Mouse (Mus musculus) thymus, postnatal 0 days (tissue): ENCODE measurements around the gene Efna4. TPM values are rescaled to one million over a fixed set of nuclear protein-coding genes. Genes with fewer than 3 reads are reported as not detected.

Experiments
- DNase-seq: peaks from one replicate; pipeline ENCODE4 v3.0.0-alpha.2; 2015; ENCODE audit warnings: low spot score
- polyA plus RNA-seq: library from polyadenylated mRNA; unstranded; fragments of >200 nt; fragmentation: Nextera tagmentation; extraction: Ambion mirVana; gene quantifications from 2 replicates; pipeline ENCODE4 v1.2.1, GENCODE M21; 2015

Gene Efna4
- polyA plus RNA-seq, 1 experiment from 2014 or later, result 5.3 TPM

DNA sequence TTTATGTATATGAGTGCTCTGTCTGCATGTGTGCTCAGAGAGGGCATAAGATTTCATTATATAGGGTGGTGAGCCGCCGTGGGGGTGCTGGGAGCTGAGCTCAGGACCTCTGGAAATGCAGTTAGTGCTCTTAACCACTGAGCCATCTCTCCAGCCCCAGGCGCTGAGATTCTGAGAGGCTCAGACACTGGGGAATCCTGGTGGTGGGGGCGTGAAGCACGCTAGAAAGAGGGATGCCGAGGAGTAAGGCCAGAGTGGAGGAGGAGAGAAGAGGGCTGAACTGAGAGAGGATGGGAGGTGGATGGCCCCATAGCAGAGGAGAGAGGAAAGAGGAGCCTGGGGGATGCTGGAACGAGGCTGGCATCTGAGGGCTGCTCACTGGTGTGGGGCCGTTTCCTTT lies 26.8 kb upstream of the Efna4 start:
- no peak for DNase-seq

DNA sequence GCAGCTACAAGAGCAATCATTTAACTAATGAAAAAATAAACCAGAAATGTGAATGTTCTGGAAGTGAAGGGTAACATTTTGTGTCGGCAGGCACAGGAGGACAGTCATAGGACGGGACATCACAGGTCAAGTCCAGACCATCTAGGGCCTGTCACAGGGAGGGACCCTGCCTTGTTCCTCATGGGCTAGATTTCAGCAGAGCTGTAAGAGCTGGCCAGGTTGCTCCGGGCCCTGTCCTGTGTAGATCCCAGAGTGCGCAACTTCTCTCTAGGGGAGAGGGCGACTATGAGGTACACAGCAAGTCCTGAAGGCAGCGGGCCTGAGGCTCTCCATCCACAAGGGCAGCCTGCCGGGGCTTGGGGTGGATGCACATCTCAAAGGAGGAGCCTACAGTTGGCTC lies 23.8 kb upstream of the Efna4 start, which contains the start of gene Dcst2:
Gene Dcst2 (plus strand): TSS at position 301 of the 400 bp plus-strand sequence.
- no peak for DNase-seq

DNA sequence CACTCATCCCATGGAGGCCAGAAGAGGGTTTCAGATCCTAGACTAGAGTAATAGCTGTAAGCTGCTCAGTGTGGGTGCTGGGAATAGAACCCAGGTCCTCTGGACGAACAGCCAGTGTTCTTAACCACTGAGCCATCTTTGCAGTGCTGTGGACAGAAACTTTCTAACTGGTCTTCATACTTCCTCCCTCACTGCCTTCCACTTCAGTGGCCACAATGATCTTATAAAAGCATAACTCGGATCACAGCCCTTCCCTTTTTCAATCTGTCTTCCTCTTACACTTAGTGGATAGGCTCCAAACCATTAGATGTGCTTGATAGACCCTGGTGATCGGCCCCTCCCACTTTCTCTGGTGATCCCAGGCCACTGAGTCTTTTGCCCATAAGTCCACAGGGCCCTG lies 22.4 kb upstream of the Efna4 start:
- DNase-seq, result no peak

DNA sequence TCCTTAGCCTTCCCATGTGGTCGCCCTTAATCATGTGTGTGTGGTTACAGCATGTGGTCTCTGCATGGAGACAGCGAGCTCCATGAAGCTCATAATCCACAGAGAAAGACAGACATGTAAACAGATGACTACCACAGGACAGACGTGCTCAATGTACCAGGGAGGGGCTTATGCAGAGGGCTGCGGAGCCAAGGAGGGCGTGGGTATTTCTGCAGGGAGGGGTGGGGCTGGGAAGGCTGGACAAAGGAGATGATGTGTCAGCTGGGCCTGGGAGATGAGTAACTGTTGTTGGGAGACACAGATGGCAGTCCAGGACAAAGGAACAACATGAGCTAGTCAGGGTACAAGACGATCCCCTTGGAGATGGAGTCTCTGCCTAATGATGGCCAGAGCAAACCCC lies 21.8 kb upstream of the Efna4 start:
- DNase-seq, result no peak

DNA sequence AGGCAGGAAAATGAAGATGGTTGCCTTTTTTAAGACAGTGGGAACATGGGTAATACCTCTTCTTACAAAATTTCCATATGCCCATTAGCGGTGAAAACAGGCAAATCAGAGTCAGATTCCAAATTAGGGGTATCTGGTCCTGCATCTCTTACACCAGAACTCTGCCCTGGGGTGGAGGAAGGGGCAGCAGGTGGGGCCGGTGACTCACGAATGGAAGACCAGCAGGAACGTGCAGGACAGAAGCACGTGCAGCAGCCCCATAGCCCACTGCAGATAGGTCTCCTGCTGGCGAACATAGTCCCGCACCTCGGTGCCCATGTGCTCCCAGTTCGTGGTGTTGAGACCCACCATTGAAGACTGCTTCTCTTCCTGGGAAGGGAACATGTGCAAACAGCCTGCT lies 18.2 kb upstream of the Efna4 start:
- no peak for DNase-seq

DNA sequence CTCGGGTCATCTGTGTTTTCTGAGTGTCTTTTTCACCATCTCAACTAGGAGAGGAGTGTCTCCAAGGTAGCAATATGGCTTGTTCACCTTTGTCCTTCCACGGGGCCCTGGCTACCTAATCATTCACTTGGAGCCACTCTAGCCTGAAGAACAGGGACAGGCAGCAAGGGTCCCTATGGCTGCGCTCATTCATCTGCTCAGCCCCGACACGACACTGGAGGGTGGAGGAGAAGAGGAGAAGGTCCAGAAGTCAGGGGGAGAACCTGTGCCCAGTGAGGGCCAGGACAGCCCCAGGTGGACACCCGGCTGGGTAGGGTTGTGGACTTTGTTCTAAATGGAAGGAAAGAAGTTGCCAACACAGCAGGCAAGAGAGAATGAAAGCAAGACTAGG lies 17.7 kb upstream of the Efna4 start:
- no peak for DNase-seq

DNA sequence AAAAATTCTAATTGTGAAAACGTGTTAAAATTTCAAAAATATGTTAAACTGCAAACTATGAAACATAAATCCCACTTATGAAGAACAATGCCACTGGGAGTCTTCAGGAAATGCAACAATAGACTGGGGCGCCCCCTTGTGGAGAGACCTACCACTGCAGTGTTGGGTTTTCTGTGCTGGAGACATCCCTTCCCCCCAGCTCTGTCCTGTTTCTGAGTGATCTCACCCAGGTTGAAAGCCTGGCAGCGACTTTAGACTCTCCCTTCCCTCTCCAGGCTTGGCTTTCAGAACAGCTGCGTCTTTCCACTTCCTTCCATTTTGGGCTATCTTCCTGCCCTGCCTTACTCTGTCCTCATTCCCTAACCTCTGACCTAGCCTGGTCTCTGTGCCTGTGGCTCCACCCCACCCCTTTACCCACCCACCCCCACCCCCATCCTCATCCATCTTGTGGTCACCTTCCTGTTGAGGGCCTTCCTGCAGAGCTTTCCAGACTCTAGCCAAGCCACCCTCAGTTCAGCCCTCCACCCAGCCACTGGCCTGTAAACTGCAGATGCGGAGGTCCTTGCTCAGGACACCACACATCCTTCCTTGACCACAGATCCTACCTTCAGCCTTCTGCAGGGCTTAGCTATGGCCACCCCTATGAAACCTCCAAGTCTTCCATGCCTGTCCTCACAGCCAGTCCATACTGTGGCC lies 17.1 kb upstream of the Efna4 start:
- DNase-seq, result peak; percentile 80

DNA sequence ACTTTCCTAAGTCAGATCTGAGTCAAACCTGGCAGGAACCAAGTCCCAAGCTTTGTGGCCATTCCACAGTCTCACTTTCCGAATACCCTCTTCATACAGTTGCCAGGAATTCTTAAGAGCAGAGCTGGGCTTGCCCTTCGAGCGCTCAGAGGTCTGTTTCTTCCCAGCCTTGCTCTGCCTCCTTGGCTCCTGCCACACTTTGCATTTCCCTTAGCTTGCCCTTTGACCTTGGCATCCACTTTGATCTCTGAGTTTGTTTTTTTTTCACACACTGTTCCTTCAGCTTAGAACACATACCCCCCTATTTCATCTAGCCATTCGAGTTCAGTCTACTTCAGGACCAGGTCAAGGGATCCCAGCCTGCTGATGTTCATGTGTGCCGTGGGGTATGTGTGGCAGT lies 13.4 kb upstream of the Efna4 start:
- no peak for DNase-seq

DNA sequence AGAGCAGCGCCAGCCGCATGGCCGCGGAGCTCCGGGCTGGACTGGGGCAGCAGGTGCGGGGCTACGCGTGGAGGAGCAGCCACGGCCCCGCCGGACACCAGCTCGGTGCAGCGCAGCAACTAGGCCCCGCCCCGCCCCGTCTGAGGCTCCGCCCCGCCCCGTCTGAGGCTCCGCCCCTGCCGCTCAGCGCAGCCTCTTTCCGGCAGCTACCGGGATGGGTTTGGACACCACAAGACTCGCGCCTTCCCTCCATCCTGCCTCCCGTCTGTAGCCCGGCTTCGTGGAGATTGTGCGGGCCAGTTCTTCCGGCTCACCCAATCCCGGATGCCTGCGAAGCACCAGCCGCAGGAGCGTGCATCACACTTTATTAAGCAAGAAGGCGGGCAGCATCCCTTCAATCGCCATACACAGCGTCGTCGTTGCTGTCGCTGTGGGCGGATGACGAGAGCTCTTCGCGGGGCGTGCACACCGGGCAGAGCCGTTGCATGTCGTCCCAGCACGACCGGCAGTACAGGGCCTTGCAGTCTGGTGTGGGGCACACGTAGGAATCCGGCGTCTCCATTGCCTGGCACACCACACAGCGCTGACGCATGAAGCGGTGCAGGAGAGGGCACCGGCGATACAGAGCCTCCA lies 12.2 kb upstream of the Efna4 start, which contains the start of gene Adam15:
Gene Adam15 (minus strand): TSS at position 128 of the 633 bp plus-strand sequence.
- peak; percentile 80 for DNase-seq

DNA sequence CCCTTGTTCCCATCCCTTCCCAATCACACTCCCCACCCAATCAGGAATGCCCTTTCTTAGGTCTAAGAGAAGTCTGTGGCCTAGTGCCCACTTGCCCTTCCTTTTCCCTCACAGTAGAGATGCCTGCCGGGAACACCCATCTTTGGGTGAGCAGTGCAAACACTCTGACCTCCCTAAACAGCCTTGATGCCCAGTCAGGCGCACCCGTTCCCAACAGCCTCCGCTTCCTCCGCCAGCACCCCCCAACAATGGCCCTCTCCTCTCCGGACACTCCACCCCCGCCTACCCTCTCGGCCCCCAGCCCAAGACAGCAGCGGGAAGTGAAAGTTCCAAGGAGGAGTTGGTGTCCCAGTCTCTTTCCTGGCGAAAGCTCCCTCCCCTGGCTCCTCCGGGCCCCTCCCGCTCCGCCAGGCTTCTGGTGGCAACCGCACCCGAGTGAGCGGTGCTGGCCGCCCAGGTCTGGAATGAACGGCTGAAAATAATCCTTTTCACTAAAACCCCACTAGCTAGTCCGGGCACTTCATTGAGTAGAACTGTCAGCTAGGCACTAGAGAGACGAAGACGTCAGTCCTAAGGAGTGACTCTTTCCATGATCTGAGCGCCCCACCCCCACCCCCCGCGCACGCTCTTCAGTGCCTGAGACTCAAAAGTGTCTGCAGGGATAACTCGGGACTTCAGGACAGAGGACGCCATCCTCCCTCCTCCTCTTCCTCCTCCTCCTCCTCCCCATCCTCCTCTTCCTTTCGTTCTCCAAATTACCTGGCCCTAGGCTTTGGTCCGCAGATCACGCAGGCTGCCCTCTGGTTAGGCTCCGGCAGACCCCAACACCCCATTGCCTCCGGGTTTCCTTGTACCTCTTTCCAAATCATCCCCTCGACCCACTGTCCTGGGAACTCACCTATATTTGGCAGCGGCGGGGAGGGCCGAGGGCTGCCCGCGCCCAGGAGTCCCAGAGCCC lies 11.4 kb upstream of the Efna4 start:
- DNase-seq, result no peak

DNA sequence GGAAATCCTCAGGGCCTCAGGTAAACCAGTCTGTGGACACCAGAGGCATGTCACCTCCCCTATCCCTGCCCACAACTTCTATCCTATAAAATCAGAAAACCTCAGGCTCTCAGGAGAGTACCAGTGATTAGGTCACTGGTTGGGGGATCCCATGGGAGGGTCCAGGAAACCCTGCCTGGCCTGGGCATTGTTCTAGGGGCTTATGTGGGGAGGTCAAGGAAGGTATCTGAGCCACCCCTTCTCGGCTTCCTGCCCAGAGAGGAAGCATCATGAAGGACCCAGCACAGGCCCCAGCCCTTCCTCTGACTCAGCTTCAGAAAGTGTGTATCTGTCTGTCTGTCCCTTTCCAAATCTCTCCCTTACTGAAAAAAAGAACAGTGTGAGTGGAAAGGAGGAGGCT lies 10.1 kb upstream of the Efna4 start:
- DNase-seq, result no peak

DNA sequence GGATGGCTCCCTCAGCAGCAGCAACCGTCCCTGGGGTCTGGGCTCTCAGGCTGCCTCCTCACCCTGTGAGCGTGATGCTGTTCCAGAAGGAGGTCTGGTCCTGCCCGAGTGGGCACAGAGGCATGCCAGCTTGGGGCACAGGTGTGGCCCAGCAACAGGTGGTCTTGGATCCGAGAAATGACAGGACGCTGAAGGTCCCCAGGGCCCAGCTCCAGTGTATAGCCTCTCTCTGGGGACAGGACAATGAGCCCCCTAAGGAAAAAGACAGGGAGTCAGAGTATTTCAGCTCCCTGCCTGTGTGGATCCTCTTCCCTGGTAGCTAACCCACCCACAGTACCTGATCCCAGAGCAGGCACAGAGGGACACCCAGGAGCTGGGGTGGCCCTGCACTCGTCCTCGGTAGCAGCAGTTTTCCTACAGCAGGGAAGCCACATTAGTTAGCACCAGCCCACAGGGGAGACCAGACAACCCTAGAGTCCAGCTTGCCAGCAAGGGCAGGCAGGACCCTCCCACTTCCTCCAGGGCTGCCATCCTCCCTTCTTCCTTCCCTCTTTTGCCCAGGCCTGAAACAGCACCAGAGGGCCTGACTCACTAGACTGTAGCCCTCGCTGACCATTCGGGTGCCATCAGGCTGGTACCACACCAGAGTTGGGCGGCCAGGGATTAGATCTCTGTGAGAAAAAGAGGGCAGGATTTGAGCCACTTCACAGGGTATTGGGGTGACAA lies 9.2 kb upstream of the Efna4 start:
- DNase-seq, result no peak

DNA sequence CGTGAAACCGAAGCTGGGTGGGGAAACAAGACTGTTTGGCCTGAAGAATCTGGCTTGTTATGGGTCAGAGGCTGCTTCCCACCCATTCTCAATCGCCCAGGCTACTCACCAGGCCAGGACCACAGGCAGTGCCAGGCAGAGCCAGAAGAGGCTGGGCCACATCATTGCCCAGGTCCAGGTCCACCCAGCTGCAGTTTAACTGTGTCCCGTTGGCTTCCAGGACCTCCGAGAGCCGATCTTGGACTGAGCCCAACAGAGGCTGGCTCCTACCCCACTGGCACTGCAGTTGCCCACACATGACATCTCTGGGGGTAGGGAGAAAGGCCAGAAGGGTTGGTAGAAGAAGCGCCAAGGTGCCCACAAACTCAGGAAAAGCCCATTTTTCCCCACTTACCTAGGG lies 5.5 kb upstream of the Efna4 start:
- DNase-seq, result no peak

DNA sequence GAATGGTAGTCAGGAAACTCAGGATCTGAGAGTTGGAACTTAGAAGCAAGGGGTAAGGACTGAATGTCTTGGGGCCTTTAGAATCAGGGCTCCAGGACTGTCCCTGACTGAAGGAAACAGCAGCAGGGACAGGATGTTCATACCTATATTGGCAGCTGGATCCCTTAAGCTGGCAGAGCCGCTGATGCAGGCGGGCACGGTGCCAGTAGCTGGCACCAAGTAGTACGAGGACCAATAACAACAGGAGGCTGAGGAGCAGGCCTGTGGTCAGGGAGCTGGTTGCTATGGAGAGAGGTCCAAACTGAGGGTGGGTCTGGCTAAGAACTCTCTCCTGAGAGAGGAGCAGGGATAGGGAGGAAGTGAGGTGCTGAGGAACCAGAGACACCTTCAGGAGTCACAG lies 4.0 kb upstream of the Efna4 start:
- no peak for DNase-seq

DNA sequence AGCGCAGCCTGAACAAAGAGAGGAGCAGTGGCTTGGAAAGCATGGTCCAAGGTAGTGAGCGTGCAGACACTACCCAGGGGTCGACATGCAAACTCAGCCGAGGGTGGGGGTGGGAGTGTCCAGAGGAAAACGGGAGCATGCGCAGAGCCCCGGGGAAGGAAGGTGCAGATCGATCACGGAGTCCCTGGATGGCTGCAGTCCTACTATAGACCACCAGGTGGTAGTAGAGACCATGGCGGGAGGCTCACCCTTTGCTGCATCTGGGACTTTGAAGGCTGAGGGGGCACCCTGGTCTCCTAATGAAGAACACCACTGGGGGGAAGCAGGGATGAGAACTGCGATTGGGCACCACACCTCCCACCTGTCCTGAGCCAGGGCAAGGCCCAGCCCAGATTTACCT lies 2.6 kb upstream of the Efna4 start:
- DNase-seq, result peak; percentile 72

DNA sequence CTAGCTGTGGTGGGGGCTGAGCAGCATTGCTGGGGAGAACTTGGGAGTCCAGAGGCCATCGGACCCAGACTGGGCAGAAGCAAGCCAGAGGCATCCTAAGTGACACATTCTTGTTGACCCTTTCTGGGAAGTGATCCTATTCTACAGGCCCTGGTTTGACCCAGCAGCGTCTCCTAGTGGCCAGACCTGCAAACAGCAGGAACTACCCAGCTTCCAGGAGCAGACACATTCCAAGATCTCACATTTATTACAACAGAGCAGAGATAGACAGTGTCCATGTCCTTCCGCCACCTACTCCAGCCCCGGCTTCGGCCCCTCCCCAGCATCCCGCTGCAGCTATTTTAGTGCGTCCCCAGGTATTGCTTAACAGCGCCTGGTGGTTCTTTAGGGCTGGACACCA lies 1.6 kb upstream of the Efna4 start:
- peak; percentile 67 for DNase-seq

DNA sequence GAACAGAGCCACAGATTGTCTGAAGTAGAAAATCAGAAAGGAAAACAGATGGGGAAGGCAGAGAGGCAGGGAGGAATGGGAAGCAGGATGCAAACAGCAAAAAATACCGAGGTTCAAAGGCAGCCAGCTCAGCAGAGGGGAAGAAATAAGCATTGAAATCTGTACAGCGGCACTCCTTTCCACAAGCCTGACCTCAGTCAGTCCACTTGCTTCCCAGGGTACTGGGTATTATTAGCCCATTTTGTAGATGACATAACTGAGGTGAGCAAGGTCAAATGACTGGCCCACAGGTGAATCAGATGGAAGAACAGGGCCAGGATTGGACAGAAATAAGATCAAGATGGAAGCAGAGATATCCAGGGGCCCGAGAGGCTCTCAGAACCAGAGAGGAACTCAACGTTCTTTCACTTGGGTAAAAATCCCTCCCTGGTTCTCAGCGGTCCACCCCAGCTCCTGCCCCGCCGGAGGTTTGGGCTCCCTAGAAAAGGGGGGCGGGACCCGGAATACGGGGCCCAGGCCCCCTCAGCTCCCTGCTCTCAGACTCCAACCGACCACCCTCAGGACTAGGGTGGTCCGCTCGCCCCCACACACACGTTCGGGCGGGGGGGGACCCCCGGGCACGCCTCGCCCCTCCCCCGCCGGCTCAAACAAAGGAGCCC lies 637 bp downstream of the Efna4 start:
- no peak for DNase-seq

DNA sequence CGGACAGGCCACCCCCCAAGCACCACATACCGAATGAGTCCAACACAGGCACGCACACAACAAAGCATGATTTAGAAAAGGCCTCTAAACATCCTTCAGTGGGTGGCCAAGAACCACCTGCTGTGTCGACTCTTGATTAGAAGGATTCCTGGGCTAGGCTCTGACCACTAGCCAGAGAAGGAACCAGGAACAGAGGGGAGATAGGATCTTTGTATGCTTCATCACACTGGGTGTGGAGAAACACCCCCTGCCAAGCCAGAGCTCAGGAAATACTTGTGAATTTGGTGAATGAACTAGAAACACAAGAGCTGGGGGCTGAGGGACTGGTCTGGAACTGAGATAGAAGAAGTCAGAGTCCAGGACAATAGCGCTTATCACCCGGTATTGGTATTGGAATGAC lies 1.3 kb downstream of the Efna4 start:
- DNase-seq, result no peak

DNA sequence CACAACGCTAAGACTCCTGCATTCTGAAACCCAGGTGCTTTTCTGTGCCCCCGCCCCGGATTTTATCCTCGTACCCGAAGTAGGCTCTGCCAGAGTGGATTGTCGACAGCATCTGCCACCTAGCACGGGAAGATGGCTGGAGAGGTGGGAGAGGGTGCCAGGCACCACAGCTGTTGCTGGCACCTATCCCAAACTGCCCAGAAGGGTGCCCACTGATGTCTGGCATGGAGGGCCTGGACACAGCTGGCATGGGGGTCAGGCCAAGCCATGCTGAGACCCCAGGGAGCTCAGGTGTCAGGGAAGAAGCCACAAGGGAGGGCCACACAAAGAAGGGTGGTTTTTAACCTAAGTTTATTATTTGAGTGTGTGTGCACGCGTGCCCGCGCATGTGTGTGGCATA lies 4.8 kb downstream of the Efna4 start:
- no peak for DNase-seq

DNA sequence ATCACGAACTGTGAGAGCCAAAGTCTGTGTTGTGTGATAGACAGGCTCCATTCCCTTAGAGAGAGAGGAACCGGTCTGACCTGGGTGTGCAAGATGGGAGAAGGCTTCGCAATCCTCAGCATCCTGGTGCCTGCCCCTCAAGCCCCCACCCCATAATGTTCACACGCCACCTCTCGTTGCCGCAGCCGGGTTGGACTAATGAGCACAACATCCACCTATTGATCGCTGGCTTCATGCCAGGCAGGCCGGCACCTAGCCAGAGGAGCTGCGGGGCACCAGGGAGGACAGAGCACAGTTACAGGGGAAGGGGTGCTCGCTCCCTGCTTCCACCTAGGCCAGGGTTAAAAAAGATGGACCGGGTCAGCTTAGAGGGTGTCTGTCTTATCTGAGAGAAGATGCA lies 5.4 kb downstream of the Efna4 start:
- DNase-seq, result no peak

DNA sequence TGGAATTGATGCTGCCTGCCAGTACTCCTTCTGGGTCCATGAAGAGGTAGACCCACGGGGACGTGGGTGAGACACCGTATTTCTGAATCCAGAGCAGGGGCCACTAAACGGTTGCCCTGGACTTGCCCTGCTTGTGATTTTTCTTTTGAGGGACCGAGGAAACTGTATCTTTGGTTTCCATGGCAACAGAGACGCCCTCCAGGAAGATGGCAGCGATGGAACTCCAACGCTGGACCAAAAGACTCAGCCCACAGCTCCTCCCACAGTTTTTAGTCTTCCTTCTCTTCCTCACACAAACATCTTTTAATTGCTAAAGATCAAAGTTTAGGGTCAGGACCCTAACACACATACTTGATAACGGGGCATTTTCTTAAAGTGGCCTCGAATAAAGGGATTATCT lies 5.8 kb downstream of the Efna4 start:
- no peak for DNase-seq
